Mouse (Mus musculus) C2C12 (cell line): ENCODE data around the gene Map4k4.

ENCODE experiments used
- CEBPB ChIP-seq: IDR thresholded peaks from one replicate; pipeline ENCODE4 v1.6.1; 2011; ENCODE audit warnings: low read depth, mild to moderate bottlenecking, control low read depth, moderate library complexity
- CTCF ChIP-seq: IDR thresholded peaks from one replicate; pipeline ENCODE4 v1.5.1; 2011; ENCODE audit not compliant: control insufficient read depth, insufficient read depth, insufficient read length
- MYOG ChIP-seq: IDR thresholded peaks from one replicate; pipeline ENCODE4 v1.6.1; 2011; ENCODE audit not compliant: control insufficient read depth, insufficient read length; ENCODE audit errors: extremely low read depth
- USF1 ChIP-seq: IDR thresholded peaks from one replicate; pipeline ENCODE4 v1.6.1; 2011; ENCODE audit warnings: low read depth, mild to moderate bottlenecking, control low read depth, moderate library complexity

- TF ChIP-seq CEBPB, result no peak
- no peak for TF ChIP-seq MYOG
- no peak for TF ChIP-seq CTCF
- no peak for TF ChIP-seq USF1
Observed at GRCm38 (mm10) chr1:39982727-39983487, 82.2 kb downstream of the Map4k4 start.
